Mouse (Mus musculus) kidney, embryonic 16.5 days (tissue): Measurements from ENCODE around the gene Ppil2. TPM values are rescaled to one million over a fixed set of nuclear protein-coding genes. Genes with fewer than 3 reads are reported as not detected.

Source experiments
- ATAC-seq: fragments of 200-750 bp; cut with Nextera tagmentation; 2 replicates; pipeline ENCODE4 v1.8.0; 2017; ENCODE audit warnings: moderate TSS enrichment; ENCODE audit not compliant: low FRiP score, low TSS enrichment
- H3K27ac ChIP-seq: fragments of 300-500 bp; sonication (generic); 2 replicates; pipeline ENCODE4 v1.5.1; 2014; ENCODE audit warnings: low read length
- H3K27me3 ChIP-seq: fragments of 300-500 bp; sonication (generic); 2 replicates; pipeline ENCODE4 v1.6.1; 2014; ENCODE audit warnings: low read length, control low read depth, mixed read lengths; ENCODE audit not compliant: insufficient read depth
- H3K36me3 ChIP-seq: fragments of 300-500 bp; sonication (generic); 2 replicates; pipeline ENCODE4 v1.6.1; 2014; ENCODE audit warnings: low read length, control low read depth, mixed read lengths; ENCODE audit not compliant: insufficient read depth
- H3K4me1 ChIP-seq: fragments of 300-500 bp; sonication (generic); 2 replicates; pipeline ENCODE4 v1.6.1; 2014; ENCODE audit warnings: low read length, control low read depth, mixed read lengths; ENCODE audit not compliant: insufficient read depth
- H3K4me2 ChIP-seq: fragments of 300-500 bp; sonication (generic); replicated peaks from 2 replicates; pipeline ENCODE4 v1.6.1; 2014; ENCODE audit warnings: low read depth, low read length
- H3K4me3 ChIP-seq: fragments of 300-500 bp; sonication (generic); 2 replicates; pipeline ENCODE4 v1.5.1; 2014; ENCODE audit warnings: mild to moderate bottlenecking, low read length
- H3K9ac ChIP-seq: fragments of 300-500 bp; sonication (generic); replicated peaks from 2 replicates; pipeline ENCODE4 v1.6.1; 2014; ENCODE audit warnings: low read length
- H3K9me3 ChIP-seq: fragments of 300-500 bp; sonication (generic); 2 replicates; pipeline ENCODE4 v1.6.1; 2016; ENCODE audit warnings: low read length, control low read depth
- whole genome bisulfite sequencing: fragments of 180-500 bp; shearing (Covaris S2); extraction: QIAGEN DNeasy Blood & Tissue Kit; methylation state at CpG from one replicate; pipeline ENCODE4 v1.1.7; 2014; 5-methylcytosine and 5-hydroxymethylcytosine counted together
- polyA plus RNA-seq: library from polyadenylated mRNA; unstranded; fragments of >200 nt; fragmentation: Nextera tagmentation; extraction: Ambion mirVana; gene quantifications from 2 replicates; pipeline ENCODE4 v1.2.1, GENCODE M21; 2015

Gene Ppil2
- polyA plus RNA-seq, 1 experiment from 2014 or later = 150 TPM

GRCm38 (mm10) chr16:17102630-17103220, 8.3 kb downstream of the Ppil2 start:
- no peak overlapping the region for H3K4me3 ChIP-seq
- H3K4me2 ChIP-seq = no peak overlapping the region
- peaks cover 48% of the 10 kb centered on the region for H3K36me3 ChIP-seq
- no peaks in the 10 kb centered on the region for H3K9me3 ChIP-seq
- 60% methylated on average over 7 of the region's 7 CpGs for WGBS
- H3K9ac ChIP-seq = no peak overlapping the region
- H3K27me3 ChIP-seq = no peaks in the 10 kb centered on the region
- peaks cover 8% of the 10 kb centered on the region; the same call in 1 of the 2 replicates for H3K4me1 ChIP-seq
- no peak for ATAC-seq
- H3K27ac ChIP-seq = no peak overlapping the region

DNA sequence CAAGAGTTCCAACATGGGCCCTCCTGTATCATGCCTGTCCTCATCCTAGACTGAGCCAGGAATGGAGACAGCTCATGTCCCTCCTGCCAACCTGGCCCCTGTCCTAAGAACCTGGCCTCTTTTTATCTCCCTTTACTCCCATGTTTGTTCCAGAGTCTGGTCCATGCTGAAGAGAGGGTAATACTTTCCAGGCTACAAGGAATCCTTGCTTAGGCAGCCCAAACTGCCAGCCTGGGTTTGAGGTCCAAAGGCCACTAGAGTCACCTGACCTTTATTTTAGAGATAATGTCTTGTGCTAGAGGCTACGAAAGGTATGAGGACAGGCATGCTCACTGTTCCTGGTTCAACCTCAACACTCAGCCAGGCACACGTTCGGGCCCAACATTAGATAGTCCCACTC, 14.1 kb downstream of the Ppil2 start:
- no peak overlapping the region for H3K9ac ChIP-seq
- no peak overlapping the region for H3K4me2 ChIP-seq
- peaks cover 79% of the 10 kb centered on the region for H3K36me3 ChIP-seq
- ATAC-seq = no peak
- H3K27ac ChIP-seq = no peak overlapping the region
- H3K4me3 ChIP-seq = no peak overlapping the region
- H3K27me3 ChIP-seq = no peaks in the 10 kb centered on the region
- no peaks in the 10 kb centered on the region for H3K4me1 ChIP-seq
- 92% methylated on average over 3 of the region's 3 CpGs for WGBS
- no peaks in the 10 kb centered on the region for H3K9me3 ChIP-seq

DNA sequence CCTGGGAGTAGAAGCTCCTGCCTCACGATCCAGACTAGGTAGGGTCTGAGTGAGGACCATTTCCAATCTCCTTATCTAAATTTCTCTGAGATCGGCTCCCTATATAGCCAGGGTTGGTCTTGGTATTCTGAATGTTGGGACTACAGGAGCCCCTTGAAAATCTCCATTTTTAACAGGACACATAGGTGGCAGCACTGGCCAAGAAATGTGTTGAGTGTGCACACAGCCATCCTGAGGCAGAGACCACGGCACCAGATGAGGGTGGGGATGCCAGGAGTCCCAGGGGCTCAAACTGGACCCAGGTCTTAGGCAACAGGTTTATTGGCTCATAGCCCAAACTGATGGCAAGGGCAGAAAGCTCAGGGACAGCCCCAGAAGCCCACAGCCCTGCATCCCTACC, 22.7 kb downstream of the Ppil2 start:
- ATAC-seq = no peak
- peaks cover 69% of the 10 kb centered on the region for H3K36me3 ChIP-seq
- H3K4me2 ChIP-seq = no peak overlapping the region
- no peak overlapping the region for H3K27ac ChIP-seq
- H3K27me3 ChIP-seq = no peaks in the 10 kb centered on the region
- no peak overlapping the region for H3K4me3 ChIP-seq
- 75% methylated on average over 3 of the region's 3 CpGs for WGBS
- no peaks in the 10 kb centered on the region for H3K4me1 ChIP-seq
- H3K9ac ChIP-seq = no peak overlapping the region
- no peaks in the 10 kb centered on the region for H3K9me3 ChIP-seq

DNA sequence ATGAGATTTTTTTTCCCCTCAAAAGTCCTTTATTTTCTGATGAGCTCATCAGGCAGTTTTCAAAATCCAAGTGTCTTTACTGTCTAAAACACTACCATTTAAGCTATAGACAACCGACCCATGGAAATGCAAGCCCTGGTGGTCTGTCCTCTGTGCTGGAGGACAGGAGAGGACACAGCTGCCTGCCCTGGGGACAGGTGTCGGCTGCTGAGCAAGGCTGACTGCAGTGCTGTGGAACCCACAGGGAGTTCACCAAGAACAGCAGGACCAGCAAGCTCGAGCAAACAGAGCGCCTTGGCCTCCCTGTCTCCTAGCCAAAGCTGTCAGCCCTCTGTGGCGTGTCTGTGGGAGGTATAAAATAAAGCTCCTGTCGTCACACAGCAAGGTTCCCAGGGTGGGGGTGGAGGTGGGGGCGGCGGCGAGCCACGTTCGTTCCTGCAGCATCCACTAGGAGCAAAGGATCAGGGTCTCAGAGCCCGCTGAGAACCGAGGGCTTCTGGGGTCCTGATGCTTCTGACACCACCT, 24.3 kb downstream of the Ppil2 start:
- no peak for ATAC-seq
- Histone ChIP-seq H3K4me2 (no peak overlapping the region), H3K4me1 (no peaks in the 10 kb centered on the region), H3K36me3 (peaks cover 62% of the 10 kb centered on the region), H3K4me3 (no peak overlapping the region), H3K9me3 (no peaks in the 10 kb centered on the region), H3K9ac (no peak overlapping the region), H3K27ac (no peak overlapping the region), H3K27me3 (no peaks in the 10 kb centered on the region)
- 66% methylated on average over 13 of the region's 13 CpGs for WGBS

DNA sequence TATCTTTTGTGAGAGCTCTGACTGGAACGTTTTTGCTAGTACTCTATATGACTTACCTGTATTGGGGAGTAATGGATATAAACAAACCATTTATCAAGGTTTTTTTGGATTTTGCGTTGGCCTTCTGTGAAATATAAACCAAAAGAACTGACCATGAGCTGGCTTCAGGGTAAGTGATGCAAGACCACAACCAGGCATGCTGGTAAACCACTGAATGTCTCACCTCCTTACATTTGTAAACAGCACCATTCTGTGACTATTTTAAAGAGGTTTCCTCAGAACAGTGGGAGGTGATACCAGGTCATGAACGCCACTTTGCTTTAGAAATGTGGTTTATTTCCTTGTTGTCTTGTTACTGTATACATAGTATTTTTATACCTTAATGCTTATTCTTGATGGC, 24.8 kb downstream of the Ppil2 start:
- WGBS = 83% methylated on average over 3 of the region's 3 CpGs
- no peak overlapping the region for H3K27ac ChIP-seq
- H3K36me3 ChIP-seq = peaks cover 60% of the 10 kb centered on the region
- H3K9me3 ChIP-seq = no peaks in the 10 kb centered on the region
- H3K9ac ChIP-seq = no peak overlapping the region
- no peak for ATAC-seq
- no peaks in the 10 kb centered on the region for H3K27me3 ChIP-seq
- H3K4me2 ChIP-seq = no peak overlapping the region
- H3K4me1 ChIP-seq = no peaks in the 10 kb centered on the region
- no peak overlapping the region for H3K4me3 ChIP-seq

GRCm38 (mm10) chr16:17085636-17086035, 25.4 kb downstream of the Ppil2 start:
- 92% methylated on average over 4 of the region's 4 CpGs for WGBS
- H3K36me3 ChIP-seq = peaks cover 59% of the 10 kb centered on the region
- H3K4me1 ChIP-seq = no peaks in the 10 kb centered on the region
- no peak overlapping the region for H3K4me3 ChIP-seq
- no peaks in the 10 kb centered on the region for H3K27me3 ChIP-seq
- H3K4me2 ChIP-seq = no peak overlapping the region
- no peaks in the 10 kb centered on the region for H3K9me3 ChIP-seq
- H3K27ac ChIP-seq = no peak overlapping the region
- ATAC-seq = no peak
- H3K9ac ChIP-seq = no peak overlapping the region

DNA sequence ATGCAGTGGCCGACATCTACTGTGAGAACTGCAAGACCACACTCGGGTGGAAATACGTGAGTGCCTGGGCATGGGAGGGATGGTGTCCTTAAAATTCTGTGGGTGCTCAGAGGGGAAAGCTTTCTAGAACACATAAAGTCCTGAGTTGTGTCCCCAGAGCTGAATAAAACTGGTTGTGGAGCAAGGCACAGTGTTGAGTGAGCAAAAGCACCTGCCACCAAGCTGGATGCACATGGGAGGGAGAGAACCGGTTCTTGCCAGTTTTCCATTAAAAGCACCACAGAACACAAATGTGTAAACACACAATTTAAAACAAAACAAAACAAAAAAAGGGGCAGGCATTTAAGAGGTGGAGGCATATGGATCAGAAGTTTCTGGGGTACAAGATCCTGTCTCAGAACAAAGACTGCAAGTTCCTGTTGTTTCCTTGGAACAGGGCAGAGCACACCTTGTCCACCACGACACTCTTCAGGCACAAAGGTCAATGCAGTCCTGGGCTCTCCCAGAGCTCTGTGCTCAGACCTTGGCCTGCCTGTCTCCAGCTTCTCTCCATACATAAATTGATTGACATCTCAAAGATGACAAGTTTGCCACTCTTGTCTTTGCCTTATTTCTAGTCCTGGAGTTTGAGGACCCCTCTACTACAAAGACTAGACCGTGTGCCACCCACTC, 28.8 kb downstream of the Ppil2 start:
- Histone ChIP-seq H3K27me3 (no peaks in the 10 kb centered on the region), H3K36me3 (peaks cover 38% of the 10 kb centered on the region), H3K9ac (no peak overlapping the region), H3K4me3 (no peak overlapping the region), H3K27ac (no peak overlapping the region), H3K4me2 (no peak overlapping the region), H3K4me1 (no peaks in the 10 kb centered on the region), H3K9me3 (no peaks in the 10 kb centered on the region)
- no peak for ATAC-seq
- 82% methylated on average over 6 of the region's 6 CpGs for WGBS

GRCm38 (mm10) chr16:17078101-17078500, 33.0 kb downstream of the Ppil2 start:
- no peak for ATAC-seq
- H3K27ac ChIP-seq = no peak overlapping the region
- WGBS = 88% methylated on average over 7 of the region's 7 CpGs
- H3K9ac ChIP-seq = no peak overlapping the region
- no peak overlapping the region for H3K4me3 ChIP-seq
- peaks cover 7% of the 10 kb centered on the region; the same call in 1 of the 2 replicates for H3K9me3 ChIP-seq
- peaks cover 40% of the 10 kb centered on the region for H3K36me3 ChIP-seq
- H3K27me3 ChIP-seq = no peaks in the 10 kb centered on the region
- no peaks in the 10 kb centered on the region for H3K4me1 ChIP-seq
- no peak overlapping the region for H3K4me2 ChIP-seq

- Histone ChIP-seq H3K27ac (no peak overlapping the region), H3K27me3 (no peaks in the 10 kb centered on the region), H3K36me3 (peaks cover 36% of the 10 kb centered on the region), H3K4me1 (no peaks in the 10 kb centered on the region), H3K9me3 (peaks cover 7% of the 10 kb centered on the region; the same call in 1 of the 2 replicates), H3K4me2 (no peak overlapping the region), H3K4me3 (no peak overlapping the region), H3K9ac (no peak overlapping the region)
- no peak for ATAC-seq
These were observed 34.2 kb downstream of the Ppil2 start for GRCm38 (mm10) chr16:17076869-17077268.

- Histone ChIP-seq H3K4me1 (no peaks in the 10 kb centered on the region), H3K4me3 (no peak overlapping the region), H3K27ac (no peak overlapping the region), H3K4me2 (no peak overlapping the region), H3K9ac (no peak overlapping the region), H3K27me3 (no peaks in the 10 kb centered on the region), H3K9me3 (peaks cover 7% of the 10 kb centered on the region; the same call in 1 of the 2 replicates), H3K36me3 (peaks cover 33% of the 10 kb centered on the region)
- ATAC-seq = no peak
- 91% methylated on average over 2 of the region's 2 CpGs for WGBS
These were observed 34.8 kb downstream of the Ppil2 start for GRCm38 (mm10) chr16:17076301-17076700.
